In the genomic region with DNA sequence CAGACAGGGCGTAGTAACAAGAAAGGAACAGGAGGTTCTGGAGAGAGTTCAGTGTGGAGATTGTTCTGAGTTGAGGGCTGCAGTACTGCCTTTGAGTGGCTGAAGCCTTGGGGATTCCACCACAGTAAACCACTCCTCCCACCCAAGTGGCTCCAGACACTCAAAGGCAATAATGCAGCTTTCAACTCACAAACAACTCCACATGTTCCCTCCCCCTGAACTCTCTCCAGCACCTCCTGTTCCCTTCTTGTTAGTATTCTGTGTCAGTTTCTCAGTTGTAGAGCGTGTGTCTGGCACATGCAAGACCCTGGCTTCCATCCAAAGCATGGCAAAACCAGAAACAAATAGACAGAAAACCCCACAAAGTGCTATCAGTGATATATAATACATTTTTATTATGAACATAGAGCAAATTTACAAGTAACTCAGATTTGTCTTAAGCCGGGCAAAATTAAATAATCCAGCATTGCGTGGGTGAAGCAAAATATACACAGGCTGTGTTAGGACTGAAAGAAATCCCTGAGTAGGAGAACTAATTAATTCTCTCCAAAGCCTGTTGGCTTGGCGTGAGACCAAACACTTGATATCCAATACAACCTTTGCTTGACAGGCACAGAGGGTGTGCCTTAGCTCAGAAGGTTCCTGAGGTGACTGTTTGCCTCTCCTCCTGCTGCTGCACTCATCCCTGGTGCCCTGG, we compare ENCODE assay signal across 15 mouse cellular contexts. TPM values are rescaled to one million over a fixed set of nuclear protein-coding genes. Genes with fewer than 3 reads are reported as not detected.
DNase-seq lines count a peak whose midpoint lies in the region; ATAC-seq and TF ChIP-seq lines count a peak whose summit lies in the region.
"Not testable (repeated sequence)": the region's sequence is repeated elsewhere in the genome, so short reads cannot be mapped to it uniquely, and the experiment has no call there.
"Had no signal": no experiment of that assay in that cellular context is flagged by ENCODE, and none has a peak within 500 bp of the region (broad histone marks: within the 10 kb centered on the region; RNA-seq: fewer than 3 reads in every experiment).

No protein-coding gene starts in this region.

- not testable (repeated sequence) for TF ChIP-seq CTCF in brain, embryonic 14.5 days (IDR thresholded peaks at IDR 0.05; ENCODE audit: borderline replicate concordance, extremely low read depth, insufficient read depth, insufficient read length)

- H3K27me3 ChIP-seq in embryonic facial prominence, embryonic 12.5 days; midbrain, embryonic 16.5 days (ENCODE audit: control insufficient read depth, insufficient read depth, low read depth, low read length): not testable (repeated sequence)

- H3K4me2 ChIP-seq in embryonic facial prominence, embryonic 12.5 days (replicated peaks); midbrain, embryonic 16.5 days (ENCODE audit: low read length): not testable (repeated sequence)

- not testable (repeated sequence) for H3K36me3 ChIP-seq in embryonic facial prominence, embryonic 12.5 days; midbrain, embryonic 16.5 days (ENCODE audit: control insufficient read depth, insufficient read depth, low read length)

- not testable (repeated sequence) for H3K9ac ChIP-seq in embryonic facial prominence, embryonic 12.5 days; midbrain, embryonic 16.5 days (ENCODE audit: low read depth, low read length)

- 0 out of 2 replicates have a peak, but pooled peaks have one; percentile 35 for ATAC-seq in embryonic facial prominence, embryonic 12.5 days (ENCODE audit: insufficient number of reproducible peaks, insufficient read depth, low FRiP score, low TSS enrichment)
- peak; percentile 73 for ATAC-seq in midbrain, embryonic 16.5 days

- H3K27ac ChIP-seq in embryonic facial prominence, embryonic 12.5 days; midbrain, embryonic 16.5 days (ENCODE audit: low read length): not testable (repeated sequence)

- not testable (repeated sequence) for H3K4me3 ChIP-seq in embryonic facial prominence, embryonic 12.5 days; midbrain, embryonic 16.5 days (ENCODE audit: low read depth, low read length)

- not testable (repeated sequence) for H3K4me1 ChIP-seq in embryonic facial prominence, embryonic 12.5 days; midbrain, embryonic 16.5 days (ENCODE audit: control insufficient read depth, insufficient read depth, low read length)

- intact Hi-C loops in left cerebral cortex, postnatal 4 days (cut with DNase I), result not testable (repeated sequence)

- DNase-seq in brain, embryonic 14.5 days (ENCODE audit: low read depth), result peak; percentile 93
- peak; percentile 28 for DNase-seq in frontal cortex, postnatal 36 days (ENCODE audit: low spot score in 2 of 2)
- DNase-seq in kidney, adult 18-20 months, result peak; percentile 58
- DNase-seq in layer of hippocampus, adult 9-10 months (ENCODE audit: low spot score), result peak; percentile 54
- DNase-seq in left cerebral cortex, postnatal 4 days, result peak; percentile 68
- DNase-seq in right cerebral cortex, postnatal 4 days, result peak; percentile 51

- 64% methylated on average over 4 of the region's 5 CpGs for WGBS in embryonic facial prominence, embryonic 12.5 days
- WGBS in midbrain, embryonic 16.5 days, result 41% methylated on average over 4 of the region's 5 CpGs

- TF ChIP-seq POLR2A in brain, embryonic 14.5 days (IDR thresholded peaks at IDR 0.05; ENCODE audit: borderline replicate concordance, extremely low read depth, insufficient read depth, insufficient read length, poor library complexity, severe bottlenecking), result not testable (repeated sequence)

- not testable (repeated sequence) for H3K9me3 ChIP-seq in embryonic facial prominence, embryonic 12.5 days; midbrain, embryonic 16.5 days (replicated peaks; ENCODE audit: control insufficient read depth, low read length, poor library complexity, severe bottlenecking)

RNA-seq across cellular contexts. Expression of gene Ceacam1, which starts 15.9 kb away (rescaled TPM):
- 0.87 and 1.1 TPM in 2 replicates for polyA plus RNA-seq in brain, embryonic 14.5 days (2012; rRNA removed)
- 0.94 and 1.1 TPM in 2 replicates for polyA plus RNA-seq in embryonic facial prominence, embryonic 12.5 days (2016; fragmentation: Nextera tagmentation; extraction: Ambion mirVana)
- total RNA-seq in left cerebral cortex, postnatal 4 days (2021), result 1 to 10 TPM in 1 of 2 experiments, under 1 TPM in 1; 0.70 to 1.0 TPM
- 0.42 and 0.87 TPM in 2 replicates for polyA plus RNA-seq in midbrain, embryonic 16.5 days (2015; fragmentation: Nextera tagmentation; extraction: Ambion mirVana)

RNA-seq across cellular contexts. Expression of gene Cxcl17, which starts 48.8 kb away (rescaled TPM):
- not detected in 2 replicates for polyA plus RNA-seq in brain, embryonic 14.5 days (2012; rRNA removed)
- polyA plus RNA-seq in embryonic facial prominence, embryonic 12.5 days (2016; fragmentation: Nextera tagmentation; extraction: Ambion mirVana), result 0.59 and 1.1 TPM in 2 replicates
- total RNA-seq in left cerebral cortex, postnatal 4 days (2021), result not detected
- 0.48 and 1.0 TPM in 2 replicates for polyA plus RNA-seq in midbrain, embryonic 16.5 days (2015; fragmentation: Nextera tagmentation; extraction: Ambion mirVana)
- total RNA-seq: adrenal gland, adult 2 months; gastrocnemius, postnatal 36 days; megakaryocyte-erythroid progenitor cell, adult 5-6 weeks had no signal
- polyA plus RNA-seq: adrenal gland, adult 2 months; CD4-positive, CD25-positive, alpha-beta regulatory T cell, adult 4 months; hindbrain, embryonic 11.5 days; limb, embryonic 14.5 days; lung, embryonic 14.5 days had no signal

Comparison
In these comparisons a context has a peak if more than half of its experiments do, and no peak if none do; other contexts are left out.
1. DNase-seq: peak in every context shown above with its lines; median percentile 93 in brain, embryonic 14.5 days; 68 in left cerebral cortex, postnatal 4 days; 58 in kidney, adult 18-20 months; 54 in layer of hippocampus, adult 9-10 months; 51 in right cerebral cortex, postnatal 4 days; 28 in frontal cortex, postnatal 36 days.